Mouse (Mus musculus): ENCODE results near the gene Tex19.1. TPM values are rescaled to one million over a fixed set of nuclear protein-coding genes. Genes with fewer than 3 reads are reported as not detected.
"Not testable (repeated sequence)": the region's sequence is repeated elsewhere in the genome, so short reads cannot be mapped to it uniquely, and the experiment has no call there.

Tex19.1 gene
- total RNA-seq (2021) = not detected in 2 replicates
- long read RNA-seq, experiment 1 = 0 reads
- long read RNA-seq, experiment 2 = 0 reads

- no peak for DNase-seq
These were observed at the start of gene Tex19.1 for GRCm38 (mm10) chr11:121145865-121146264. Gene Tex19.1, plus strand, starts transcription at chr11:121146143.

DNA sequence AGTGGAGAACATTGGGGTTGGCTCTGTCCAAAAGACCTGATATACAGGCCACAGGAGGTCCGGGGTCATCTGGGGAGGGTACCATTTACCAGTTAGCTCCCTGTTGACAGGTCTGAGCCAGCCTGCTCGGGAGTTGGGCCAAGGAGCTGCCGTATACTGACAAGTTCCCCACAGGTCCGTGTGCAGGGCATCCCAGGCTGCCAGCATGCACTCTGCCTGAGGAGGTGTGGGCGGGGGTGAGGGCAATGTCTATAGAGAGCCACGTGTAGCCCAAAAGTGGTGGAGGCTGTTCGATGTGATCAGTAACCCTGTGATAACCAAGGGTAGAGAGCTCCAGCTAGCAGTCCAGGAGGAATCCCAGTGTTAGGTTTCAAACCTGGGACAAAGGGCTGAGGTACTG, 46.2 kb upstream of the Tex19.1 start:
- no peak for DNase-seq

- peak; percentile 20 for DNase-seq
These were observed 45.3 kb upstream of the Tex19.1 start for GRCm38 (mm10) chr11:121100692-121101091.

- DNase-seq = no peak
These were observed 44.7 kb upstream of the Tex19.1 start for GRCm38 (mm10) chr11:121101124-121101805.

DNA sequence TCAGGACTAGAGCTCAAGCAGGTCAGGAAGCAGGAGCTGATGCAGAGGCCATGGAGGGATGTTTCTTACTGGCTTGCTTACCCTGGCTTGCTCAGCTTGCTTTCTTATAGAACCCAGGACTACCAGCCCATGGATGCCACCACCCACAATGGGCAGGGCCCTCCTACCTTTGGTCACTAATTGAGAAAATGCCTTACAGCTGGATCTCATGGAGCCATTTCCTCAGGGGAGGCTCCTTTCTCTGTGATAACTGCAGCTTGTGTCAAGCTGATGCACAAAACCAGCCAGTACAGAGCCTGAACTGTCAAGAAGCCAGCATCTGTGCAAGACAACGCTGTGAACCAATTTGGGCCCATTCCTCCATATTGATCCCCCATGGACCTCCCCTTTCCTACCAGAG, 38.7 kb upstream of the Tex19.1 start:
- not testable (repeated sequence) for DNase-seq

DNA sequence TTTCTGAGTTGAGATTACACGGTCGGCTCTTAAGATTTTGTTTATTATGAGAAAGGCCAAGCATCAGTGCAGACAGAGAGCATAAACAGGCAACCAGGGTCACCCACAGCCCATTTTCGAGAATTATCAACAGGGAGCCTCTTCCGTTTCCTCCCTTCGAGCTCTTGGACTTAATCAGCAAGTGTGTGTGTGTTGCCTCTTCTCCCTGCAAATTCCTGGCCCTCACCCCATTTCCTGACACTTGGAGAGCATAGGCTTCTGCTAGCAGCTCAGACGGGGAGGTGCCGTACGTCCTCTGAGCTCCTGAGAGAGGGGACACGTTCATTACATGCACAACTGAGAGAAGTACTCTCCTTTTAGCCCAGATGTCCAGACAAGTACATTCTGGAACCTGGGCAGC, 37.9 kb upstream of the Tex19.1 start:
- DNase-seq = no peak

DNA sequence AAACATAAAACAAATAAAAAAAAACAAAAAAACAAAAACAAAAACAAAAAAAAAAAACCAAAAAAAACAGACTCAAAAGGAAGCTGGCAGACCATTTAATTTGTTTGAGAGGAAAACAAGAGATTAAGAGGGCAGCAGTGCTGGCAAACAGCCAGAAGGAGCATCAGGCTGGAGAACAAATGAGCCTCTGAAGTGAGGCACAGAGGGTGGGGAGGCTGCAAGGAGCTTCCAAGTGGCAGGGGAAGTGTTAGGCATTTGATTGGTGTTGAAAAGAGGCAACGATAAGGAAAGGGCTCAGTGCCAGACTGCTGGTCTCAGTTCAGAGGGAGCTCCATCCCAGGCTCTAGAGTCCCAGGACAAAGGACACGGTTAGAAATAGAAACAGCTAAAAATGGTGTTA, 36.0 kb upstream of the Tex19.1 start:
- DNase-seq = peak; percentile 57

GRCm38 (mm10) chr11:121111051-121111450, 34.9 kb upstream of the Tex19.1 start:
- DNase-seq = peak; percentile 44

GRCm38 (mm10) chr11:121111601-121112000, 34.3 kb upstream of the Tex19.1 start:
- no peak for DNase-seq

DNA sequence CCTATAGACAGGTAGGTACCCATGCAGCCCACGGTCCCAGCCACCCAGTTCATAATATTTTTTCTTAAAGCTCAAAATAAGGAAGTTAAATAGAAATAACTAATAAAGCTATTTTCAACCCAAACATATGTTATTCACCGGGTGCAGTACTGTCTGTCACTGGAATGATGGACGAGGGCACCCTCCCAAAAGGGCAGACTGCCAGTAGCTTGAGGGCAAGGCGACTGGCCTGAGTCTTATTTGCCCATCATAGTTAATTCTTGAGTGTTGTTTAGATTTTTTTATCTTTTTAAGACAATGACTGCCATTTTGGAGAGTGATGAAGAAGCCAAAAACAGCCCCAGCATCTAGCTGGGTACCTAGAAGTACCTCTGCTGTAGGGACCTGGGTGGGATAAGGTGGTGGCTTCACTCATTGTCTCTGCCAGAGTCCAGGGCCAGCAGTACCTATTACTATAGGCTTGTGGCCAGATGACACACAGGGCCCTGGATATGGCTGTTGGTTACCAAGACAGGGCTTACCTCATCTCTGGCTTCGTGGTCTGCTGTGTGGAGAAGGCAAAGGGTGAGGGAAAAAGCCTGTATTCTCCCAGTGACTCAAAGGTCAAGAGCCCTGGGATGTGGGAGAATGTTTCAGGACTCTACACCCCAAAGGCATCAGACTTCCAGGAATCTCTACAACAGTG, 33.7 kb upstream of the Tex19.1 start:
- DNase-seq = peak; percentile 79

DNA sequence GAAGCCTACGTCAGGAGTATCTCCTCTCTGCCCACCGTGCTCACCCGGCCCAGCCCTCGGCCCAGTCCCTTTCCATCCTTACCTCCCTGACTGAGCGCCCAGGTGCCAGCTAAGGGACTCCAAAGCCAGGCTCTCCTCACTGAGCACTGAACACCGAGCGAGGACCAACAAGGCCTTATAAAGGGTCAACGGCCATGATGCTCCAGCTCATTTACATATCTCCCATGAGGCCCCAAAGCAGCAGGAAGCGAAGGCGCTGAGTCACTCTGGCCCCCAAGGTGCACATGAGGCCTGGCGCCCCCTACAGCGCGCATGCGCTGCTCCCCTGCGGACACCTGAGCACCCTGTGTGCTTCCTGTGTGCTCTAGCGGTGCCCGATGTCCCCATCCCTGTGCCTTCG, 27.8 kb upstream of the Tex19.1 start:
- no peak for DNase-seq

GRCm38 (mm10) chr11:121118577-121118976, 27.4 kb upstream of the Tex19.1 start, which contains the start of gene Tex19.2:
Gene Tex19.2, minus strand, starts transcription at chr11:121118677.
- DNase-seq = no peak

DNA sequence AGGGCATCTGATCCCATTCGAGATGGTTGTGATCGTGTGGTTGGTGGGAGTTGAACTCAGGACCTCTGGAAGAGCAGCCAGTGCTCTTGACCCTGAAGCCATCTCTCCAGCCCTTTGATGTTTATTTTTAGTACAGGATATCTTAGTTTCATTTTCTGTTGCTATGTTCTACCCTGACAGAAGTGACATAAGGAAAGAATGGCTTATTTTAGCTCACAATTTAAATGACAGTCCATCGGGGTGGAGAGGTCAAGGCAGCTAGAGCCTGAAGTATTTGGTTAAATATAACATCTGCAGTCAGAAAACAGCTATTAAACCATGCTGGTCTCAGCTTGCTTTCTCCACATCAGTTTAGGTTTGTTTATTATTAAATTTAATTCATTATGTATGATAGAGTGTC, 24.8 kb upstream of the Tex19.1 start:
- DNase-seq = no peak

GRCm38 (mm10) chr11:121122024-121122670, 23.8 kb upstream of the Tex19.1 start:
- DNase-seq = no peak

GRCm38 (mm10) chr11:121123438-121123837, 22.5 kb upstream of the Tex19.1 start:
- no peak for DNase-seq

DNA sequence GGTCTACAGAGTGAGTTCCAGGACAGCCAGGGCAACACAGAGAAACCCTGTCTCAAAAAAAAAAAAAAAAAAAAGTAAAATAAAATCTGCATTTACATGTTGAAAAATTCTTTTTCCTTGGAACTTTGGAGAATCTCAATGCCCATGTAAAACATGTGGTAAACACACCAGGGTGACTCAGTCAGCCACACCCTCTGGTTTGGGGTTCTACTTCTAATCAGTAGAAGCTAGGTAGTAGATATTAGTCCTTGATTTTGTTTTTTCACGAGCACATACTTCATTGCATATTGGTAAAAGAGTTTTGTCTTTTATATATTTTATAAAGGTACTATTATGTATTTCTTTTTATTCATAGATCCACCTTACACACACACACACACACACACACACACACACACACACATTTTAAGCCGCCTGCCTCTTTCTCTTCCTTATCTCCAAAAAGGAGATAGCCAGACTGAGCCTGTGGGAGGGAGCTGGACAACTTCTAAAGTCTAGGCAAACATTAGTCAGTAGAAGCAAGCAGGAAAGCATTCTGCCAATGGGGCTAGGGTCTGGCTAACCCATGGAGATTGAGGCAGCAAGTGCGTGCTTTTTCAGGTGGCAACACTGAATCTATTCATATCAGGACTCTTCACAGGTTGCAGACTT, 20.3 kb upstream of the Tex19.1 start:
- no peak for DNase-seq

GRCm38 (mm10) chr11:121126395-121126794, 19.5 kb upstream of the Tex19.1 start:
- peak; percentile 34 for DNase-seq

- DNase-seq = no peak
These were observed 18.5 kb upstream of the Tex19.1 start for GRCm38 (mm10) chr11:121127441-121127840.

GRCm38 (mm10) chr11:121129616-121130015, 16.3 kb upstream of the Tex19.1 start:
- no peak for DNase-seq

DNA sequence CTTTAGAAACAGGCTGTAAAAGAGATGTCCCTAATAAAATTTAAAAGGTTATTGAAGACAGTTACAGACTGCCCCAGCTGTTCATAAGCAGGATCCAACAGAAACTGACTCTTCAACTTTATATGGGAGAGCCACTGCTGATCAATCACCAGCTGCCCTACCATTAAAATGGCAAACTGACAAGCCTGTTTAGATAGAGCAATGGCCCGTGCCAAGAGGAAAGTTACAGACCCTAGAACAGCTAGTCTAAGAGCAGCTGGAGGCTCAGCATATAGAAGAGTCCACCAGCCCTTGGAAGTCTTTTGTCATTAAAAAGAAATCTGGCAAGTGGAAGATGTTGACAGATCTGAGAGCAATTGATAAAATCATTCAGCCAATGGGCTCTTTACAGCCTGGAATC, 11.3 kb upstream of the Tex19.1 start:
- DNase-seq = no peak

GRCm38 (mm10) chr11:121137682-121138081, 8.3 kb upstream of the Tex19.1 start:
- no peak for DNase-seq

DNA sequence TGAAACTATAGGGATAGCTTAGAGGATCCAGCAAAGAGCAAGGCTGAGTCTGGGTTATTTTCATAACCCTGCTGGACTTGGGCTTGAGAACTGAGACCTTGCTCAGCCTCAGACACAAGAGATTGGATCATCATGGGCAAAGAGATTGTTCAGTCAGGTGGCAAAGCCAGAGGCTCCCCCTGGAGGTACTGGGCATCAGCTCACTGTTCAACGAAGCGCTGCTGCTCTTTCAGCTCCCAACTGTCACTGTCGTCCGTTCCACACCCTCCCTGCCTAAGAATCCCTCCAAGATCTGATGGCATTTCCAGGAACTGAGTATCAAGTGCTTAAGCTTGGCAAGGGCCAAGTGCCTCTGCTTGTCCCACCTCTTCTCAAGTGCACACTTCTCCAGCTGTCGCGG, 7.2 kb upstream of the Tex19.1 start:
- peak; percentile 28 for DNase-seq

Measured in adrenal gland, postnatal 14 days (tissue).